Mouse (Mus musculus): ENCODE data around the gene Akap6.

Gene Akap6

DNA sequence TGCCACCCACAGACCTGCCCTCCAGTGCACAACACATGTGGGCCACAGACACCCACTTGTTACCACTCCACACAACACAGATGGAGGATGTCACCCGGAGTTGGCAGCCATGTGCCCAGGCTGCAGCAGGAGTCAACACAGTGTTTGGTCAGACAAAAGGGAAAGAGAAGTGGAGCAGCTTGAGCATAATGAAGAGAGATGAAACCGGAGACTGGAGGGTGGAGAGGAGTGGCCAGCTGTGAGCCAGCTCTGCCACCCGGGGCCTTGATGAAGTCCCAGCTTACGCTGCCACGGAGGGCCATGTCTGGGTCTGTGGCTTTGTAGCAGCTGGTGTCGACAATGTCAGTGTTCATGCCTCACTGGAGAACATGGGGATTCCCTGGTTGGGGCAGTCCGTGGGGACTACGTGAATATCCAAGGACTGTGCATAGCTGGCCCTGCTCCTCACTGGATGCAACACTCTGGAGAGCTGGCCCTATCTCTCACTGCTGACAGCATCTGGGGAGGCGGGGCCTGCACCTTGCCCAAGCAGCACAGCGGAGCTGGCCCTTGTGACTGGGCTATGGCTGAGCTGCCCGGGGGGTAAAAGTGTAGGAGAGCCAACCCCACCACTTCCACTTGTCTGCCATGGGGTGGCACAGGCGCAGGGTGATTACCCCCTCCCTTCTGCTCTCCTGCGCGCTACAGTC, 148.8 kb downstream of the Akap6 start:
- no peak for DNase-seq (ENCODE audit: low read depth)

DNA sequence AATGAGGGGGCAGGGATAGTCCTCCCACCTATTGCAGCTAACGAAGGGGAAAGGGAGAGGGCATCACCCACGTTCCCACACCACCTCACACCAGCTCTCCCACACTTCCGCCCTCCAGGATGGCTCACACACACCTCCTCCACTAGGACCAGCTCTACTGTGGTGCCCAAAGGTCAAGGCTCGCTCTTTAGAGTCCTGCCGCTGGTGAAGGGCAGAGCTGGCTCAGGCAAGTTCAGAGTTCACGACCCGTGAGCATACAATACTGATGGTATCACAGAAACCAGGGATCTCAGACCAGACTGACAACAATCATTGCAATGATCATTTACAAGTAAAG, 149.3 kb downstream of the Akap6 start:
- no peak for DNase-seq (ENCODE audit: low read depth)

DNA sequence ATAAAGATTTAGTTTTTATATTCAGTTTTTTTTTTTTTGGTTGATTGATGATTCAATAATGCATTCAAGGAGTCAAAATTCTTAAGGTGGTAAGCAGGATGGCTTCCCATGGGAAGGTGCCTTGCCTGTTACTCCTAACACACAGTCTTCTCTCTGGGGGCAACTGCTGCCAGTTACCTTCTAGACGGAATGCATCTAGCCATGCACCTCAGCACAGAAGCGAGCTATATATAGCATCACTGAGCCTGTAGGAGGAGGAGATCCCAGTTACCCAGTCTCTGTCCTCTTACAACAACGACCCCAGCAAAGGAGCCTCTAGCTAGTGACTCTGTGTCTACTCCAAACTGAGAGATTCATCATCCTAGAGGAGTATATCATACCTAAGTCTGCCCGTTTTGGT, 150.1 kb downstream of the Akap6 start:
- no peak for DNase-seq (ENCODE audit: low read depth)

DNA sequence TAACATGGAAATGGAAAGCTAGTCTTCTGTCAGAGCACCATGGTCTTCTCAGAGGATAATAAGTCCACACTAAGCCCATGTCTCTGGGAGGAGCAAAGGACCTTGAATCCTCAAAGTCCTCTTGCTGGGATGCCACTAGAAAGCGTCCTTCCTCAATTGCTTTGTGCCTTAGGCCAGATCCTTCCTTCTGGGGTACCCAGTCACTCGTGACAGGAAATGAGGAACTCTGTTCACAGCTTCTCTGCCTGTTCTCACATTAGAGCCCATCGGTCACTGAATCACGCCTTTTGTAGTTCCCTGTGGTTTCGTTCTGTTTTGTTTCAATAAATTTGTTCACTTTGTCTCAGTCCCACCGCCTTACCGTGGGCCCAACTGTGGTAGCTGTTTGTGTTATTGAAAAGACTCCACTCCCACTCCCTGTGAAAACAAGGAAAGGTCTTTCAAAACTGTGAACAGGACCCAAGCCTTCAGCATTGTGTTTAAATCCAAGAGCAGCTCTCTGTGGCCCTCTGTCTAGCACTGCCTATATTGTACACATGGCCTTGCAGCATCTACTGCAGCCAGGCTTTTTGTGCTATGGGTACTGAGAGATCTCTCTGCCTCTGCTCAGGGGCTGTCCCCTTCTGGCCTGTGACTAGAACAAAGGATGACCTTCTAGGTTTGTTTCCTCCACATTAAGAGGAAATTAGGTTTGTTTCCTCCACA, 151.3 kb downstream of the Akap6 start:
- no peak for DNase-seq (ENCODE audit: low read depth)

DNA sequence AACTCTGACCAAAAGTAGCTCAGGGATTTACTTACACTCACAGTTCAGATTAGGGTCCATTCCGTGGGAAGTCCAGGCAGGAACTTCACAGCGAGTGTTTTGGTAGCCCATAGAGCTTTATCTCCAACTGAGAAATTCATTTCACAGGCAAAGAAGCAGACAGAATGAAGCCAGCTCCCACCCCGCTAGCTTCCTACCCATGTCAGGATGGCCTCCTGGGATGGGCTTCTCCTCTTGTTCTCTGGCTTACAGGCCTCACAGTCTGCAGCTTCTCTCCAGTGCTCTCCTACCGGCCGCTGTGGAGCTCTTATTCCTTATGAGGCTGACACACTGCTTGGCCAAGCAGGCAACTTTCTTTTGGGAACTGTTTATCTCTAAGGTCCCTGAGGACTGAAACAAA, 152.0 kb downstream of the Akap6 start:
- DNase-seq (ENCODE audit: low read depth) = no peak

DNA sequence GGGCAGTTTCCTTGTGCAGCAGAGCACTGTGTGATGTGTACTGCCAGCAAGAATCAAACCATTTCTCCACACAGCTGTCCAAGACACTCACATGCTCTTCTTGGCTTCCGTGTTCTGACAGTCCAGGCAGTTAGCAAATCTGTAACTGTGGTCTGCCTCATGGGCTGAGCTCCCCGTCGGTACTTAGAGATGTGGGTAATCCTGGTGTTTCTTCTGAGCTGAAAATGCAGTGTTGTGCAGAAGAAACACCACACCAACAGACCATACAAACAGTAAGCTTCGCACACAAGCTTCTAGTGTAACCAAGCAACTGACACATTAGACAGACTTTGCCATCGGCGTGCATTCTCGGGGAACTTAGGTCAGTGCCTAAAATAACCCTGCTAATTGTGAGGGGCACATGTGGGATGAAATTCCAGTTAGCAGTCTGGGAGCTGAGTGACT, 155.1 kb downstream of the Akap6 start:
- no peak for DNase-seq (ENCODE audit: low read depth)

DNA sequence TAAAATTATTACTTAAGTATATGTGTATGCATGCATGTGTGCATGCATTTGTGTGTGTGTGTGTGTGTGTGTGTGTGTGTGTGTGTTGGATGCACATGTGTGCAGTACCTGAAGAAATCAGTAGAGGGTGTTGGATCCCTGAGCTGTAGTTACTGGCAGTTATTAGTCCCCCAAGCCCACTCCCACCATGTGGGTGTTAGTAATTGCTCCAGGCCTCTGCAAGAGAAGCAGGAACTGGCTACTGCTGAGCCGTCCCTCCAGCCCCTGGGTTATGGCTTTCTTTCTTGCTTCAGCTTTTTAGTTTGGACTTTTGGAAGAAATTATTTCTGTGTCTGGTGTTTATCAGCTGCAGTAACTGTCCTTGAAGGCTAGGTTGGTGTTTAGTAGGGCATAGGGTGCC, 156.9 kb downstream of the Akap6 start:
- DNase-seq (ENCODE audit: low read depth) = no peak

DNA sequence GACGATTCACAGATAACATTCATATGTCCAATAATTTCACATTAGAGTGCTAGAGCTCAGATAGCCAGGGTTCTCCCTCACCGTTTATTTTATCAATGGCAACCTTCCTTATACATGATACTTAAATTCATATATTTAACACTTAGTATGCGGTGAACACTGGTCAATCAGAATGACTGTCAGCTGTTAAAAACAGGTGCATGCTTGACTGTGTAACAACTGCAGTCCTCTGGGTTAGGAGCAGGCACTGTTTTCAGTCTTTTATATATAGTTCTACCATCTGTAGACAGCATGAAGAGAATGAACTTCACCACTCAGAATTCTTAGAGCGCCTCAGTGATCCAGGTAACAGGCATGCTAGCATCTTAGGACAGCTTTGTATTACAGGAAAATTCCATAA, 158.1 kb downstream of the Akap6 start:
- DNase-seq (ENCODE audit: low read depth) = no peak

DNA sequence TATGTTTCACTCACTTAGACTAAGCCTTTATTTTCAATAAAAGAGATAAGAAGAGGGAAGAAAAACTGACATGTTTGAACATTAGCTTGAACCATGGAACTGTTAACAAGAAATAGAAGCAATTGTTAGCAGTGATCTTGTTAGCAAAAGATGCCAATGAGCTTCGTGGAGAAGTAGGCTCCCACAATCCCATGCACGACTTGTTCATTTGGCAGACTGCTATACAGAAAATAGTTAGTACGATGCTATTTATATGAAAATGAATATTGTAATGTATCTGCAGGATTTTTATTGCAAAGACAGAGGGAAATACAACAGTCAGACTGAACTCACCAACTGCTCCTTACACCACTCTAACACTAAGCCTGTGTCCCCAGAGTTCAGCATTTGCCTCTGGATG, 162.7 kb downstream of the Akap6 start:
- no peak for DNase-seq (ENCODE audit: low read depth)

DNA sequence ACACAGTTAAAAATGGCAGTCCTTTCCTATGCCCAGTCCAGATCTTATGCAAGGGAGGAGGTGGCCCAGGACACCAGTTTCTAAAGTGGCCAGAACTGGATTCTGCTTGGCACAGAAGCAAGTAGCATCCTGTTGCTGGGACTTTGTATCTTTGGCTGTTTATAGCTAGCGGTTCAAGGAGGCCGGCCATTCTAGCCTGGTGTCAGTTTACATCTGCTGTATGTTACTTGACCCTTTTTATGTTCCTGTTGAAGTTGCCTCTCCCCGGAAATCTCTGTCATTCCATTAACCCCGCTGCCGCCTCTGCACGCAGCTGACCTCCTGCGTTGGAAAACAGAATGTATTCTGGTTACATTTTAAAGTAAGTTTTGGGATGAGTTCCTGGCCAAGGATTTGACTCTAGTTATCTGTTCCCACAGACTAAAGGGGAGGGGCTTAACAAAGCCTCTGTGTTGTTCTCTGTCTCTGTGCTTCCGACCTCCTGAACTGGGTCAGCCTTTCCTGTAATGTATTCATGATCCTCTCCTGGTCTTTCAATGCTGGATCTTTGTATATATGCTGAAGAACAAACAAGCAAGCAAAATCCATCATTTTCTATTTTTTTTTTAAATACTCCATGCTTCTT, 168.9 kb downstream of the Akap6 start:
- DNase-seq (ENCODE audit: low read depth) = no peak

DNA sequence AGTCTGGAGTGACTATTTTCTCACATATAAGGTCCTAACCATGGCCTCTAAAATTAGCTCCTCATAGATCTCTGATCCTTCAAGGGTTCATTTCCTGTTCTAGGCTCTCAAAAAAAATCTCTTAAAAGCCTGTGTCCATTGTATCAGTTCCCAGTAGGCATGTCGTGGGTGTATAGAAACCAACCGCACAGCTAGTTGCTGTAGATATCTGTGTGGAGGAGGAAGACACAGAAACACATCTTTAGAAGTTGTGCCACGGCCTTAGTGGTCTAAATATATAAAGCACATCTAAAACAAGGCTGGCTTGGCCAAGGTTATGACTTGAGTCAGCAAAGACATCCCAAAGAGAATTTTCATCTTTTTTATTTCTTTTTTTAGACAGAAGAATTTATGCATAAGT, 172.4 kb downstream of the Akap6 start:
- no peak for DNase-seq (ENCODE audit: low read depth)

DNA sequence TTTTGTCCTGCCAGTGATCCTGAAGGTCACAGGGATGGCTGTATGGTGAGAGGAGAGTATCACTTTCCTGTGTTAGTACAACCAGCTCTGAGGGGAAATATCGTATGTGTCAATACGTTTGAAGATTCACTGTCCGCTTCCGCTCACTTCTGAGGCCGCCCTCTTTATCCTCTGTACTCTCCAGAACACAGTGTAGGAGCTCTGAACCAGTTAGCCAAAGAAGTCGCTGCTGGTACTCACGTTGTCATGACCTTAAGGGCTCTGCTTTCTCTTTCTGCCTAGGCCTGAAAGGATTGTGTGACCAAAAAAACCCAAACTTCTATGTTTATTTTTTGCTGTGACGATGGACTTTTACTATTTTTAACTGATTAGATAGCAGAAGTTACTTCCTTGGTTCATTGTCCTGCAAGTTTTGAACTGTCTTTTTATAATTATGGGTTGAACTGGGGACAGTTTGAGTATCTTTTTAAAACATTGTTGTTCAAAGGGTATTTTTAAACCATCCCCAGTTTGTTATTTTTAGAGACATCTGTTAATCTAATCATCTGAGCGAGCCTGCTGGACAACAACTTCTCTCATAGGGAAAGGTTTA, 175.2 kb downstream of the Akap6 start:
- DNase-seq (ENCODE audit: low read depth) = no peak

DNA sequence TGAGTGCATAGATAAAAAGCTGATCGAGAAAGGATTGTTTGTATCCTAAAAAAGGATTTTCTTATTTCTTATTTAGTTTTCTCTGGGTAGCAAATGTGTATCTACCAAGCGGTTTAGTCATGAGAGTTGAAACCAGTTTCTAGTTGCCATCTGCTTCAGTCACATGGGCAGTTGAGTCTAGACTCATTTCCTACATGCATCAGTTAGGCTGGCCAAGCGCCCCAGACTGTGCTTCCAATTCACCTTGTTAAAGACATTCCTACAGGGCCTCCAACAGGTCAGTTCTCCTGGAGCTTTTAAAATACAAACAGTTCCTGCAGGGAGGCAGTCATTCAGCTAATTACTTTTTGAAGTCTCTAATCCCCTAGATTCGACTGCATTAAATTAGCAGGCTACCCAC, 176.9 kb downstream of the Akap6 start:
- no peak for DNase-seq (ENCODE audit: low read depth)

DNA sequence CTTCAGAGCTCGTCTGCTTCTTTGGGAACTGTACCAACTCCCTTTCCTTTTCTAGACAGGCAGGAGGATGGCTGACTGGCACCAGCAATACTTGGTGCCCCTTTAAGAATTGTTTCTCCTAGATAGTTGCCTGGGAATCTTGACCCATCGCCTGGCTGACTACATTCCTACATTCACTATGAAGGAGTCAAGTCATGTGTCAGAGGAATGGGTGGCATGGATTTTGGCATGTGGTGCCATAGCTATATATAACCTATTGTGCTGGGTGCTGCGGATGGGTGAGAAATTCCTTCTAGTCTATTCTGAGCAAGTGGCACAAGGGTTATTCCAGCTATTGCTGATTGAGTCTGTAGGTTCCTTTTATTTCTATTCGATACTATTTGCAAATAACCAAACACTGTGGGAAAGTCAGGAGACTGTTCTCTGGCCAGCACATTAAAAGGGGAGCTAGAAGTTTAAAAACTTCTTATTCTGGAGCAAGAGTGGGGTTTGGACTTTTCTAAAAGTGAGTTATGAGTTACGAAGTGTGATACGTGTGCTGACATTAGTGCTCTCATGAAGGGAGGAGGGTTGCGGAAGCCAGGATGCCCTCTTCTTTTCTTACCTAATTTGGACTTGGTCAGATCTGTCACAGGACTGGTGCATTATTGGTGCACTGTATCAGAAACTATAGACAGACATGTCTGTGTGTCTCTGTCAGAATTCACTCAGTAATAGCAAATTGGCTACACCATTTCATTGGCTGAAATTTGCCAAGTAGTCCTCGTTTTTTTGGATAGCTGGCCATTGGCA, 178.0 kb downstream of the Akap6 start:
- no peak for DNase-seq (ENCODE audit: low read depth)

DNA sequence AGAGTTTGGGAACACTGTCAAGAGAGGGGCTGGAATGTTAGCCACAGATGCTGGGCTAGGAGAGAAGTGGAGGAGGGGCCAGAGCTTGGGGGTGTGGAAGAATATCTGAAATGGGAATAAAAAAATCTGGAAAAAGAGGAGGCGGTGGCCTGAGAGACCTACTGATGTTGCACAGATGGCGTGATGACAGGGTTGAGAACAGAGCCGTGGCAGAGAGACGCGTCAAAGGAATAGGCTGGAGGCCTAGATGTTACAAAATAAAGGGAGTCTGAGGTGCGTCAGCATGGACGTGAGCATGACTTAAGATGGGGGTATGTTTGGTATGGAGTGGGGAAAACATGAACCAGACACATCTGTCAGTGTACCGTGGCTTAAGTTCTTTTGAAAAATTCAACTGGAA, 180.1 kb downstream of the Akap6 start:
- no peak for DNase-seq (ENCODE audit: low read depth)

DNA sequence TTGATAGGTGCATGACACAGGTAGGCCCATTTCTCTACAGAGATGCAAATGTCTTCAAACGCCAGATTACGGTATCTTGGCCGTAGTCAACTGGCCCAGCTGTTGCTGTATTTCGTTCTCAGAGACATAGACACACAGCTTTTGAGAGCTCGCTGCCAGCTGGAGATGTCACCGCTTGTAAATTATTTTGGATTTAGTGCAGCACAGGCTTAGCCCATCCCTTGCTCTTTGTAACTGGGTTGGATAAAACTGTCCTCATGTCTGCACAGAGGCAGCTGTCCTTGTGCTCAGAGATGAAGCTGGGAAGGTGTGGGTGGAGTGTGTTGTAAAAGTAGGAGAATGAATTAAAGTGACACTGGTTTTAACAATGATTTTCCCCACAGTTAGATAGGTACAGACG, 193.3 kb downstream of the Akap6 start:
- no peak for DNase-seq (ENCODE audit: low read depth)

DNA sequence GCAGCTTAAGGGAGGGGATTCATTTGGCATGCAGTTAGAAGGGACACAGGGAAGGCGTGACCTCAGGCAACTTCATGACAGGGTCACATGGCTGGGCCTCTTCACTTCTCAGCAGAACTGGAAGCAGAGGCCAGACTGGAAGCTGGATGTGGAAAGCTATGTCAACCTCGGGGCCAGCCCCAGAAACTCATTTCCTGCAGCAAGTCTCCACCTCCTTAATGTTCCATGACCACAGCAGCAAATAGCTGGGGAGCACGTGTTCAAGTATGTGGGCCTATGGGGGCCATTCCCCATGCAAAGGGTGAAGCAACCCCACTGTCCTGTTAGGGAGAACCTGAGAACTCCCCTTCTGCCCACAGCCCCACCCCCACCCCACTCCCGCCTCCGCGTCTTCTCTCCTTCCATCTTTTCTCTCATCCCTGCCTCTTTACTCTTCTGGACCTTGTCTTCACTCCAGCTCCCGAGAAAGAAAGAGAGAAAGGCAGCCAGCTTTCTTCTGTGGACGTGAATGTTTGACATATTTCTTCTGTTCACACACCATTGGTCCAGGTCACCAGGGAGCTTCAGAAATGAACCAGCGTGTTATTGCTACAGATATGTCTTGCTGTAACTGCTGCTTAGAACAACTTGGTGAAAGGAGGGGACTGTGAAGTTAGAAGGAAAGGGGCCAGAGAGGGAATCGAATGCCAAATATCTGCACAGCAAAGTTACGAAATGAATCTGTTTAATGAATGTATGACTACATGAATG, 194.6 kb downstream of the Akap6 start:
- DNase-seq (ENCODE audit: low read depth) = no peak

DNA sequence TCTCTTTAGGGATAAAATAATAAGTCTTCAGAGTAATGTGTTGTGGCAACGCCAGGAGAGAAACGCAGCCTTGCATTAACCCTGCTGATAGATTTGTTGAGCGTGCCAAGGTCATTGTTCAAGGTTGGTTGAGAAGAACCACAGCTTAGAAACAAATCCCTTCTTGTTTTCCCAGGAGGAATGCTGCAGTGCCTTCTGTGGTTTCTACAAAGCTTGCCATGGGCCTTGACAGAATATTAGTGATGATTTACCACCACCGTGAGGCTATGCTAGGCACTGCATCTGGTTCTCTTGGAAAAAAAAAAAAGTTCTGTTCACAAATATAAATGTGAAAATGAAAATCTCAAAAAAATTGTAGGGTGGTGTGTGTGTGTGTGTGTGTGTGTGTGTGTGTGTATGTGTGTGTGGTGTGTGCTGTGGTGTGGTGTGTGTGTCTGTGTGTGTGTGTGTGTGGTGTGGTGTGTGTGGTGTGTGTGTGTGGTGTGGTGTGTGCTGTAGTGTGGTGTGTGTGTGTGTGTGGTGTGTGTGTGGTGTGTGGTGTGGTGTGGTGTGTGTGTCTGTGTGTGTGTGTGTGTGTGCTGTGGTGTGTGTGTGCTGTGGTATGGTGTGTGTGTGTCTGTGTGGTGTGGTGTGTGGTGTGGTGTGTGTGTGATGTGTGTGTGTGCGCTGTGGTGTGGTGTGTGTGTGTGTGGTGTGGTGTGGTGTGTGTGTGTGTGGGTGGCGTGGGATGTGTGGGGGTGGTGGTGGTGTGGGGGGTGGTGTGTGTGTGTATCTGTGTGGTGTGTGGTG, 196.7 kb downstream of the Akap6 start:
- no peak for DNase-seq (ENCODE audit: low read depth)

DNA sequence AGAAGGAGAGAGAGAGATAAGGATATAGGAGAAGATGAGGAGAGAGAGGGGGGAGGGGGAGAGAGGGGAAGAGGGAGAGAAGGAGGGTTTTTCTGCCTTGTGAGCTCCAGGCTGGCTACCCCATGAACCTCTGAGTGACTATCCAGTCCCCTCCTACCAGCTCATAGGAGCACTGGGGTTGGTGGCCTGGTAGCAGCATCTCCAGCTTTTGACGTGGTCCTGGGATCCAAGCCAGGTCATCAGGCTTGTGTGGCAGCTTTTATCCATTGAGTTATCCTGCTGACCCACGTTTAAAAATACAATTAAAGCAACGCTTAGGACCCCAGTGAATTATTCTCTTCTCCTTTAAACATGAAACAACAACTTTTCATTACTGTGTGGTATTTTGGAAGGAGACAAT, 197.6 kb downstream of the Akap6 start:
- no peak for DNase-seq (ENCODE audit: low read depth)

DNA sequence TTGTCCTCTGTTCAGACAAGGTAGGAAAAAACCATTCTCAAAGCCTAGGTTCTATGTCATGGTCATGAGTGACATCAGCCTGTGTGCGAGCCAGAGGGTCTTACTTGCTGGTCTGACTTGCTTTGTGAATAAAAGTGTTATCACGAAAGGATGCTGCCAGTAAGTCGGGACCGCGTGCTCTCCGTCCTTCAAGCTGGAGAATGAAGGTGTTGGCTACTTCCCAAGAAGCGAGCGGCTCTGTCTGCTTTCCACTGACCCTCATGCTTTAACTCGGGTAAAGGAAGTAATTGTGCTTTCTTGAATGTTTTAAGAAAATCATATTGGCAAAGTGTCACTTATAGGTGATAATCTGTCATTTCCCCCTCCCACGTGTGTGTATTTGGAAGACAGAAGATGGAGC, 198.9 kb downstream of the Akap6 start:
- DNase-seq (ENCODE audit: low read depth) = no peak

DNA sequence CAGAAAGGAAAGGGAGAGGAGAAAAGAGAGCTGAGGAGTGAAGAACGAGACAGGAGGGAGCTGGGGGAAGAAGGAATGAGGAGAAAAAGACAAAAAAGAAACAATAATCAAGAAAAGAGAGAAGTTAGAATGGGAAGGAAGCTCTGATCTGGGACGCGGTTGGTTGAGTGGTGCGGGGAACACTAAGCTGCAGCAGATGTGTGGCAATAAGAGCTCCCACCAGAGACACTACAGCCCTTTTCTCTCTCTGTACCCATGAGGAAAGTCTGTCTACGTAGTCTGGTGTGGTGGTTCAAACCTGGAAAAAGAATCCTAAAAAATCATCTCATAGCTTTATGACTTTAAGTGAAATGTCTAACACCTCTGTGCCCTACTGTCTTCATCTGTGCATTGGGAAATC, 204.9 kb downstream of the Akap6 start:
- no peak for DNase-seq (ENCODE audit: low read depth)
